Mouse (Mus musculus) CD8-positive naive resting alpha-beta T cell, adult 2 months (primary cell): ENCODE data around the gene Mtmr12.

ENCODE experiments used
- DNase-seq, 2 experiments: peaks; one replicate each; pipeline ENCODE4 v3.0.0; 2022; ENCODE audit warnings: low read depth in 2 of 2, low spot score in 2 of 2

Mtmr12 gene

GRCm38 (mm10) chr15:12235559-12235958, 30.7 kb downstream of the Mtmr12 start:
- no peak for DNase-seq

- DNase-seq: no peak
Measured at GRCm38 (mm10) chr15:12235983-12236382, 31.2 kb downstream of the Mtmr12 start.

GRCm38 (mm10) chr15:12236961-12237360, 32.1 kb downstream of the Mtmr12 start:
- no peak for DNase-seq

GRCm38 (mm10) chr15:12237539-12237938, 32.7 kb downstream of the Mtmr12 start:
- no peak for DNase-seq

GRCm38 (mm10) chr15:12238337-12238736, 33.5 kb downstream of the Mtmr12 start:
- DNase-seq: no peak

GRCm38 (mm10) chr15:12240705-12241328, 36.0 kb downstream of the Mtmr12 start:
- DNase-seq: no peak

GRCm38 (mm10) chr15:12243792-12244191, 39.0 kb downstream of the Mtmr12 start:
- no peak for DNase-seq

- no peak for DNase-seq
Measured at GRCm38 (mm10) chr15:12245580-12246359, 40.9 kb downstream of the Mtmr12 start.

GRCm38 (mm10) chr15:12246360-12247158, 41.7 kb downstream of the Mtmr12 start:
- no peak for DNase-seq

- DNase-seq: no peak
Measured at GRCm38 (mm10) chr15:12247159-12247603, 42.4 kb downstream of the Mtmr12 start.

GRCm38 (mm10) chr15:12248279-12248678, 43.5 kb downstream of the Mtmr12 start:
- DNase-seq: peak; percentile 31 to 56

- no peak for DNase-seq
Measured at GRCm38 (mm10) chr15:12250350-12250749, 45.5 kb downstream of the Mtmr12 start.

- no peak for DNase-seq
Measured at GRCm38 (mm10) chr15:12251416-12252140, 46.8 kb downstream of the Mtmr12 start.

GRCm38 (mm10) chr15:12252141-12252489, 47.3 kb downstream of the Mtmr12 start:
- DNase-seq: no peak

GRCm38 (mm10) chr15:12257730-12258494, 53.1 kb downstream of the Mtmr12 start:
- no peak for DNase-seq

GRCm38 (mm10) chr15:12263056-12263455, 58.2 kb downstream of the Mtmr12 start:
- DNase-seq: no peak

- DNase-seq: no peak
Measured at GRCm38 (mm10) chr15:12266460-12266859, 61.6 kb downstream of the Mtmr12 start.

GRCm38 (mm10) chr15:12268021-12268420, 63.2 kb downstream of the Mtmr12 start:
- peak; percentile 36 to 64 for DNase-seq

- DNase-seq: no peak
Measured at GRCm38 (mm10) chr15:12271340-12271739, 66.5 kb downstream of the Mtmr12 start.

GRCm38 (mm10) chr15:12273325-12274052, 68.7 kb downstream of the Mtmr12 start:
- DNase-seq: no peak
